Mouse (Mus musculus): ENCODE data around the gene Slc9a5. TPM values are rescaled to one million over a fixed set of nuclear protein-coding genes. Genes with fewer than 3 reads are reported as not detected.

The Slc9a5 gene
- polyA plus RNA-seq, 1 experiment from 2014 or later, result 1.9 TPM

GRCm38 (mm10) chr8:105310118-105310517 lies 38.5 kb upstream of the Slc9a5 start:
- no peak overlapping the region for H3K27ac ChIP-seq
- peaks cover 7% of the 10 kb centered on the region; the same call in 1 of the 2 replicates for H3K4me1 ChIP-seq
- no peak overlapping the region for H3K9ac ChIP-seq
- no peak overlapping the region for H3K4me3 ChIP-seq (replicated peaks)
- H3K9me3 ChIP-seq, result no peaks in the 10 kb centered on the region
- 83% methylated on average over 8 of the region's 8 CpGs for WGBS
- H3K36me3 ChIP-seq, result peaks cover 41% of the 10 kb centered on the region
- no peaks in the 10 kb centered on the region for H3K27me3 ChIP-seq (replicated peaks)
- ATAC-seq (ENCODE audit: insufficient read depth, low FRiP score, low read depth), result no peak
- no peak overlapping the region for H3K4me2 ChIP-seq

GRCm38 (mm10) chr8:105311718-105312117 lies 36.9 kb upstream of the Slc9a5 start:
- 80% methylated on average over 1 of the region's 1 CpGs for WGBS
- Histone ChIP-seq H3K36me3 (peaks cover 47% of the 10 kb centered on the region), H3K27me3 (replicated peaks) (no peaks in the 10 kb centered on the region), H3K4me2 (no peak overlapping the region), H3K4me3 (replicated peaks) (no peak overlapping the region), H3K9ac (no peak overlapping the region), H3K9me3 (no peaks in the 10 kb centered on the region), H3K27ac (no peak overlapping the region), H3K4me1 (no peaks in the 10 kb centered on the region)
- ATAC-seq (ENCODE audit: insufficient read depth, low FRiP score, low read depth), result no peak

DNA sequence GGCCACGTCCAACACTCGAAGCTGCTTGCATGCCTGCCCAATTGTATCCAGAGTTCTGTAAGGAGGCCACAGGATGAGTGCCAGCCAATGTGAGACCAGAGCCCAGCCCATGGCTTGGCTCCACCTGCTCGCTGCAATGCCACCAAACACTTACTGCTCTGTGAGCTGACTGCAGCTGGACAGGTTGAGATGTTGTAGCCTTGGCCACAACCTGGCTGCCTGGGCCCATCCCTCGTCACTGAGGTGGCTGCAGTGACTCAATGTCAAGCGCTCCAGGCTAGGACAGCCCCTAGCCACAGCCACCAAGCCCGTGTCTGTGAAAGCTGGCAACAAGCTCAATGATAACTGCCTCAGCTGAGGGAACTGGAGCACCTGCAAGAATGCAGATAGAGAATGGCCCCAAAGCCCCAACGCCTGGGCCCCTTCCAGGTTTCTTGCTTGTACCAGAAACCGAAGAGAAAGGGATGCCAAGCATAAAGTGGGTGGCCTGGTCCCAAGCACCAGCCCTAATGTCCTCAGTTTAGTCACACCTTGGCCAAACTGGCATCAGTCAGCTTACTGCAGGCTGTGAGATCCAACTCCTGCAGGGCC lies 35.7 kb upstream of the Slc9a5 start:
- no peak overlapping the region for H3K9ac ChIP-seq
- no peaks in the 10 kb centered on the region for H3K4me1 ChIP-seq
- H3K4me3 ChIP-seq (replicated peaks), result no peak overlapping the region
- H3K27me3 ChIP-seq (replicated peaks), result no peaks in the 10 kb centered on the region
- WGBS, result 84% methylated on average over 8 of the region's 8 CpGs
- no peak overlapping the region for H3K4me2 ChIP-seq
- peak; percentile 27; the same call in 1 of the 2 replicates for ATAC-seq (ENCODE audit: insufficient read depth, low FRiP score, low read depth)
- H3K9me3 ChIP-seq, result no peaks in the 10 kb centered on the region
- H3K36me3 ChIP-seq, result peaks cover 44% of the 10 kb centered on the region
- H3K27ac ChIP-seq, result no peak overlapping the region

DNA sequence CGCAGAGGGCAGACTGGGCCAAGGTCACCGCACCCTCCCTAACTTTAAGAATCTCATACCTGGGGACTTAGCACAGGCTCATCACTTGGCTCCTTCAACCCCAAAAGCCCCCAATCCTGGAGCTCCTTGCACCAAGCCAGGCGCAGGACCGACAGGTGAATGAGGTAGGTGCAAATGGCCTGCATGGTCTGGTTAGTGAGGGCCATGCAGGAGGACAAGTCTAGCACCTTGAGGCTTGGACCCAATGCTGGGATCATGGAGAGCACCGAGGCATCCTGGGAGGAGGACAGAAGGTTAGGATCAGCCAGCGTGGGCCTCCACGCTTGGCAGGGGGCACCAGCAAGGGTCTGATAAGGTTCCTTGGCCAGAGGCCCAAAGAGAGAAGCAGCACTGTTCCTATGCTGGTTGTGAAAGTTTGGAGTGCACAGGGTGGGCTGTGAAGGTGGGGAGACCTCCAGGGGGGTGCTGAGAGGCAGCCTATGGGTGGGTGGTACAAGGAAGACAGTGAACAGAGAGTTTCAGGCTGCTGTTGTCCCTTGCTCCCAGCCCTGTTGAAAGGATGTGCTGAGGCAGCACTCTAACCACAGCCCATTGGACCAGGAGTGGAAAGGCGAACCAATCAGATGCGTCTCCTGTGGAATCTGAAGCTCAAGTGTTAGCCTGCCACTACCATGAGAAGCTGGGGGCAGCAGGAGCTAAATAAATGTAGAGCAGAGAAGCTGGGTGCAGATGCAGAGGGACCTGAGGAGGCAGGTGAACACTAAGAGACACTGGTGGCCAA lies 34.8 kb upstream of the Slc9a5 start:
- no peak for ATAC-seq (ENCODE audit: insufficient read depth, low FRiP score, low read depth)
- peaks cover 42% of the 10 kb centered on the region for H3K36me3 ChIP-seq
- H3K9me3 ChIP-seq, result no peaks in the 10 kb centered on the region
- H3K27ac ChIP-seq, result no peak overlapping the region
- H3K27me3 ChIP-seq (replicated peaks), result no peaks in the 10 kb centered on the region
- no peaks in the 10 kb centered on the region for H3K4me1 ChIP-seq
- no peak overlapping the region for H3K4me2 ChIP-seq
- no peak overlapping the region for H3K9ac ChIP-seq
- 79% methylated on average over 9 of the region's 9 CpGs for WGBS
- H3K4me3 ChIP-seq (replicated peaks), result no peak overlapping the region

- H3K9ac ChIP-seq, result no peak overlapping the region
- H3K36me3 ChIP-seq, result peaks cover 48% of the 10 kb centered on the region
- H3K27me3 ChIP-seq (replicated peaks), result no peaks in the 10 kb centered on the region
- 90% methylated on average over 18 of the region's 18 CpGs for WGBS
- no peak overlapping the region for H3K4me2 ChIP-seq
- ATAC-seq (ENCODE audit: insufficient read depth, low FRiP score, low read depth), result no peak
- H3K9me3 ChIP-seq, result no peaks in the 10 kb centered on the region
- no peak overlapping the region for H3K4me3 ChIP-seq (replicated peaks)
- no peak overlapping the region for H3K27ac ChIP-seq
- no peaks in the 10 kb centered on the region for H3K4me1 ChIP-seq
These were observed 33.4 kb upstream of the Slc9a5 start for GRCm38 (mm10) chr8:105315073-105315769.

DNA sequence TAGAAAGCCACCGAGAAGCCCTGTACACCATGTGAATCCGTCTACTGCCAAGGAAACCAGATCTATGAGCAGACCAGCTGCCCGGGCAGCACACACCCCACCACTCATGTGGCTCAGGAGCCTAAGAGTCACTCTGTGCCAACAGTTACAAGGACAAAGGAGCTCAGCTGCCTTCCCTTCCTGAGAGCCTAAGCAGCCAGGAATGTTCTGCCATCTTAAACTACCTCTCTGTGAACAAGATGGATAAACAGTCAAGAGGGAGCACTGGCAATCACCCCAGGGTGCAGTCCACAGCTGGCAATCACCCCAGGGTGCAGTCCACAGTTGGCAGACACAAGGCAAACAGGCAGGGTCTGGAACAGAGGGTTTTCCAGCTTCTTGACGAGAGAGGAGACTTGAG lies 30.7 kb upstream of the Slc9a5 start:
- Histone ChIP-seq H3K9ac (no peak overlapping the region), H3K36me3 (peaks cover 33% of the 10 kb centered on the region), H3K9me3 (no peaks in the 10 kb centered on the region), H3K27me3 (replicated peaks) (no peaks in the 10 kb centered on the region), H3K4me2 (no peak overlapping the region), H3K4me1 (no peaks in the 10 kb centered on the region), H3K27ac (no peak overlapping the region), H3K4me3 (replicated peaks) (no peak overlapping the region)
- ATAC-seq (ENCODE audit: insufficient read depth, low FRiP score, low read depth), result no peak
- WGBS, result 78% methylated on average over 4 of the region's 4 CpGs

DNA sequence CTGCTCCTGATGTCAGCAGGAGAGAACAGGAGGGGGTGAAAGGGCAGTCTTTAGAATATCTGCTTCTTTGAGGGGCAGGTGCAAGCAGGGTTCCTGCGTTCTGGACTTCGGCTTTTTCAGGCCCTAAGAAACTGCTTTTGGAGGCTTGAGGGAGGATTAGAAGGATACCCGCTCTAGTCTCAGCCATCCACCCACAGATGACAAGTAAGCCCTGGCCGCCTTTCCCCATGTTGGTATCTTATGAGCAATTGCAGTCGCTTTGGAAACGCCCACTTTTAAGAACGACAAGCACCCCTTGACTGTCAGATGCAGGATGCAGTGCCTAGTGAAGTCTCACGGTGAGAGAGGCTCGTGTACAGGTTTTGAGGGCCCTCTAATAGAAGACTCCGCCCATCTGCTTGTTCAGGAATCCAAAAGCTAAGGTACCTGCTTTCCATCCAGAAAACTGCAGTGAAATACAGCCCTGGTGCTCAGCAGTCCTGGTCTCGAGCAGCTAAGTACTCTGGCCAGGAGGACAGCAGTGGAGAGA lies 29.9 kb upstream of the Slc9a5 start:
- no peaks in the 10 kb centered on the region for H3K4me1 ChIP-seq
- no peak overlapping the region for H3K4me2 ChIP-seq
- no peaks in the 10 kb centered on the region for H3K9me3 ChIP-seq
- H3K27ac ChIP-seq, result no peak overlapping the region
- no peak for ATAC-seq (ENCODE audit: insufficient read depth, low FRiP score, low read depth)
- H3K9ac ChIP-seq, result no peak overlapping the region
- 83% methylated on average over 11 of the region's 11 CpGs for WGBS
- H3K36me3 ChIP-seq, result peaks cover 25% of the 10 kb centered on the region
- no peaks in the 10 kb centered on the region for H3K27me3 ChIP-seq (replicated peaks)
- no peak overlapping the region for H3K4me3 ChIP-seq (replicated peaks)

GRCm38 (mm10) chr8:105323183-105323582 lies 25.5 kb upstream of the Slc9a5 start:
- no peak overlapping the region for H3K4me3 ChIP-seq (replicated peaks)
- no peak overlapping the region for H3K27ac ChIP-seq
- peaks cover 18% of the 10 kb centered on the region for H3K4me1 ChIP-seq
- H3K9me3 ChIP-seq, result no peaks in the 10 kb centered on the region
- no peaks in the 10 kb centered on the region for H3K27me3 ChIP-seq (replicated peaks)
- peak; percentile 64; the same call in 1 of the 2 replicates for ATAC-seq (ENCODE audit: insufficient read depth, low FRiP score, low read depth)
- H3K4me2 ChIP-seq, result no peak overlapping the region
- 82% methylated on average over 4 of the region's 4 CpGs for WGBS
- peaks cover 14% of the 10 kb centered on the region for H3K36me3 ChIP-seq
- no peak overlapping the region for H3K9ac ChIP-seq

- no peaks in the 10 kb centered on the region for H3K9me3 ChIP-seq
- peak overlapping the region; percentile 87 for H3K4me3 ChIP-seq (replicated peaks)
- peak overlapping the region; percentile 77; the same call in 1 of the 2 replicates for H3K27ac ChIP-seq
- no peaks in the 10 kb centered on the region for H3K27me3 ChIP-seq (replicated peaks)
- 0% methylated on average over 12 of the region's 12 CpGs for WGBS
- H3K9ac ChIP-seq, result peak overlapping the region; percentile 73
- peak; percentile 7; the same call in 1 of the 2 replicates for ATAC-seq (ENCODE audit: insufficient read depth, low FRiP score, low read depth)
- peaks cover 23% of the 10 kb centered on the region for H3K36me3 ChIP-seq
- peak overlapping the region; percentile 82 for H3K4me2 ChIP-seq
- peaks cover 20% of the 10 kb centered on the region for H3K4me1 ChIP-seq
These were observed 23.0 kb upstream of the Slc9a5 start for GRCm38 (mm10) chr8:105325641-105326093.

DNA sequence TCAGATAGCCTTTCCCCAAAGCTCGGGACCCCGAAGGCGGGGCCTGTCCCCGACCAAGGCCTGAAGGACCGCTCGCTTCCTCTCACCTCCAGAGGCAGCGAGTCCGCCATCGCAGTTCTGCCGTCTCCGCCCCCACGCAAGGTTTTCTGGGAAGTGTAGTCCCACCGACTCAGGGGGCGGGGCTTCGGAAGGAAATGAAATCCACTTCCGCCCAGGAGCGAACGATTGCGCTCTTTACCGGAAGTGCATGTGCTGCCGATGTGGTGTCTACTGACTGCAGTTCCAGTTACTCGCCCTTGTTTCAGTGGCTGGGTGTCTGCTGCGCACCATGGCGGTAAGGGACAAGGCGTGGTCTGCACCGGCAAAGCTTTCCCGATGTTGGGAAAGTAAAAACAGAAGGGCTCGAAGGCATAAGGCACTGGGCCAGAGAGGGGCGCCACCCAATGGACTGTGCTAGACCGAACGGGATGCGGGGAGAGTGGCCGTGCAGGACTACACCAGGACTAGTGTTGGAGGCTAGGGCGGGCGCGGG lies 22.4 kb upstream of the Slc9a5 start, which contains the start of the genes Lrrc29 and Tmem208:
Gene Lrrc29, minus strand, starts transcription at position 138 of the 532 bp plus-strand sequence.
Gene Tmem208, plus strand, starts transcription at position 214 of the 532 bp plus-strand sequence.
- Histone ChIP-seq H3K27ac (peak within 1 kb of the TSS; percentile 90), H3K4me3 (replicated peaks) (peak within 1 kb of the TSS; percentile 87), H3K4me2 (peak within 1 kb of the TSS; percentile 82), H3K4me1 (peaks cover 20% of the 10 kb centered on the region), H3K9me3 (no peaks in the 10 kb centered on the region), H3K27me3 (replicated peaks) (no peaks in the 10 kb centered on the region), H3K36me3 (peaks cover 25% of the 10 kb centered on the region), H3K9ac (peak within 1 kb of the TSS; percentile 76)
- WGBS, result under 1% methylated on average over 36 of the region's 36 CpGs
- ATAC-seq (ENCODE audit: insufficient read depth, low FRiP score, low read depth), result peak; percentile 89

DNA sequence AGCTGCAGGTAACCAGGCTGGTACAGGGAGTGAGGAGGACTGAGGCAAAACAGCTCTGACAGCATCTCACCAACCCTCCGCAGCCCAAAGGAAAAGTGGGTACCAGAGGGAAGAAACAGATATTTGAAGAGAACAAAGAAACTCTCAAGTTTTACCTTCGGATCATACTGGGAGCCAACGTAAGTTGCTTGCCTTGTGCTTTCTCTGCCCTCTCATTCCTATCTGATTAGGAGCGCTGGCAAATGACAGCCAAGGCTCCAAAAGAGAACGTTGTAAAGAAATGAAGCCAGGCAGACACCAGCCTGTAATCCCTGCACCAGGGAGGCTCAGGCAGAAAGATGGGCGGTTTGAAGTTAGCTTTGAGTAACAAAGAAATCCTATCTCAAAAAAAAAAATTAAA lies 21.7 kb upstream of the Slc9a5 start:
- Histone ChIP-seq H3K4me2 (peak overlapping the region; percentile 79), H3K9me3 (no peaks in the 10 kb centered on the region), H3K27ac (peak overlapping the region; percentile 90; the same call in 1 of the 2 replicates), H3K9ac (peak overlapping the region; percentile 76), H3K4me3 (replicated peaks) (peak overlapping the region; percentile 87), H3K27me3 (replicated peaks) (no peaks in the 10 kb centered on the region), H3K36me3 (peaks cover 33% of the 10 kb centered on the region), H3K4me1 (peaks cover 20% of the 10 kb centered on the region)
- WGBS, result 35% methylated on average over 6 of the region's 6 CpGs
- no peak for ATAC-seq (ENCODE audit: insufficient read depth, low FRiP score, low read depth)

Data from stomach, embryonic 15.5 days (tissue).